Mouse (Mus musculus) spleen, adult 2 months (tissue): Measurements from ENCODE around the gene Hdac7. TPM values are rescaled to one million over a fixed set of nuclear protein-coding genes. Genes with fewer than 3 reads are reported as not detected.

Source experiments
- DNase-seq, 2 experiments: peaks; one replicate each; pipeline versions ENCODE4 v3.0.0 to v3.0.0-alpha.2; 2012 to 2021; ENCODE audit warnings: low spot score in 2 of 2, low read depth in 1 of 2
- H3K27ac ChIP-seq: fragments of 200-500 bp; 2 replicates; pipeline ENCODE4 v1.5.1; 2012; ENCODE audit warnings: low read length, inconsistent platforms; ENCODE audit not compliant: insufficient read depth
- H3K27me3 ChIP-seq: fragments of 200-500 bp; 2 replicates; pipeline ENCODE4 v1.6.1; 2012; ENCODE audit warnings: mild to moderate bottlenecking, moderate library complexity, low read length, inconsistent platforms; ENCODE audit not compliant: control insufficient read depth, insufficient read depth
- H3K36me3 ChIP-seq: fragments of 200-500 bp; 2 replicates; pipeline ENCODE4 v1.6.1; 2012; ENCODE audit warnings: mild to moderate bottlenecking, low read length, inconsistent platforms; ENCODE audit not compliant: control insufficient read depth, insufficient read depth
- H3K4me1 ChIP-seq: fragments of 200-500 bp; 2 replicates; pipeline ENCODE4 v1.6.1; 2011; ENCODE audit warnings: inconsistent platforms; ENCODE audit not compliant: control insufficient read depth, insufficient read depth, insufficient read length
- H3K4me3 ChIP-seq: fragments of 200-500 bp; 2 replicates; pipeline ENCODE4 v1.5.1; 2011; ENCODE audit warnings: mild to moderate bottlenecking, inconsistent platforms; ENCODE audit not compliant: insufficient read depth, insufficient read length; ENCODE audit errors: extremely low read depth
- CTCF ChIP-seq: fragments of 200-500 bp; IDR thresholded peaks from 2 replicates; pipeline ENCODE4 v1.5.1; 2011; ENCODE audit warnings: mild to moderate bottlenecking, inconsistent platforms; ENCODE audit not compliant: insufficient read depth, insufficient read length, insufficient replicate concordance; ENCODE audit errors: extremely low read depth
- POLR2A ChIP-seq: fragments of 200-500 bp; IDR thresholded peaks from 2 replicates; pipeline ENCODE4 v1.6.1; 2011; ENCODE audit warnings: low read depth, low read length, inconsistent platforms
- WGBS: fragments of 180-500 bp; shearing (Covaris S2); methylation state at CpG from one replicate; pipeline ENCODE4 v1.1.7; 2018; 5-methylcytosine and 5-hydroxymethylcytosine counted together
- polyA plus RNA-seq: library from polyadenylated mRNA; depleted of rRNA; stranded (reverse); fragments of >200 nt; gene quantifications from 2 replicates; pipeline ENCODE4 v1.2.3, GENCODE M21; 2012

Hdac7 gene
- polyA plus RNA-seq, 1 experiment = 104 TPM

DNA sequence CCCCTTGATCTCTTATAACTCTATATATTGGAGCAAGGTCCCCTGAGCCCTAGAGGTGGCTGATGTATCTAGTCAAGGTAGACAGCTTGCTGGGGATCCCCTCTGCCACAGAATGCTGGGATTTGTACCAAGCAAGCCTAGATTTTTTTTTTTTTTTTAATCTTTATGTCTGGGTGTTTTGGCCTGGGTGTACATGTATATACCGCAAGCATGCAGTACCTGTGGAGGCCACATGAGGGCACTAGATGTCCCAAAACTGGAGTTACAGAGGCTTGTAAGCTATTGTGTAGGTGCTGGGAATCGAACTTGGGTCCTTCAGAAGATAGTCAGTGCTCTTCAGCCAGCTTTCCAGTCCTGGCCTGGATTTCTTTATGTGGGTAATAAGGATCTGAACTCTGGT lies 21.7 kb upstream of the Hdac7 start:
- no peaks in the 10 kb centered on the region for H3K27me3 ChIP-seq
- DNase-seq = no peak
- WGBS = 96% methylated on average over 2 of the region's 2 CpGs
- H3K4me3 ChIP-seq = no peak overlapping the region
- H3K27ac ChIP-seq = no peak overlapping the region
- no peaks in the 10 kb centered on the region for H3K36me3 ChIP-seq
- no peaks in the 10 kb centered on the region for H3K4me1 ChIP-seq
- no peak for TF ChIP-seq POLR2A
- TF ChIP-seq CTCF = no peak

DNA sequence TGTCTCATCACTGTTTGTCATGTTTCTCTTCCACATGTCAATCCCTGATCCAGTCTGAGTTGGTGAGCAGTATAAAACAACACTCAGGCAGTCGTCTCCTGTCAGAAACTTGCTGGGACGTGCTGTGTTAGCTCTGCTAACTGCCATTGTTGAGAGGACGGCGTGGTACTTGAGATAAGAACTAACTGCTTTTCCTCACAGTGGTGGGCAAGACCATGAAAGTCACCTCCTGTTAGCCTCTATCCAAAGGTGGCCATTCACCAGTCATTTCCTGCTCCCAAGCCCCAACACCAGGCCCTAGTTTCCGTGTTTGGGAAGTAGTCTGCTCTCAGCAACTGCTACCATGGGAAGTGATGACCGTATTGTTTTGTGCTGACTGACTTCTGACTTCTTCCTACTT lies 20.9 kb upstream of the Hdac7 start:
- WGBS = 67% methylated on average over 6 of the region's 6 CpGs
- TF ChIP-seq POLR2A (no peak), CTCF (no peak)
- Histone ChIP-seq H3K4me1 (no peaks in the 10 kb centered on the region), H3K36me3 (no peaks in the 10 kb centered on the region), H3K27ac (no peak overlapping the region), H3K27me3 (no peaks in the 10 kb centered on the region), H3K4me3 (no peak overlapping the region)
- no peak for DNase-seq

- Histone ChIP-seq H3K4me3 (no peak overlapping the region), H3K27ac (no peak overlapping the region), H3K4me1 (no peaks in the 10 kb centered on the region), H3K27me3 (no peaks in the 10 kb centered on the region), H3K36me3 (no peaks in the 10 kb centered on the region)
- TF ChIP-seq CTCF (no peak), POLR2A (no peak)
- DNase-seq = no peak
- 89% methylated on average over 8 of the region's 8 CpGs for WGBS
Measured at GRCm38 (mm10) chr15:97864361-97865045, 20.2 kb upstream of the Hdac7 start.

DNA sequence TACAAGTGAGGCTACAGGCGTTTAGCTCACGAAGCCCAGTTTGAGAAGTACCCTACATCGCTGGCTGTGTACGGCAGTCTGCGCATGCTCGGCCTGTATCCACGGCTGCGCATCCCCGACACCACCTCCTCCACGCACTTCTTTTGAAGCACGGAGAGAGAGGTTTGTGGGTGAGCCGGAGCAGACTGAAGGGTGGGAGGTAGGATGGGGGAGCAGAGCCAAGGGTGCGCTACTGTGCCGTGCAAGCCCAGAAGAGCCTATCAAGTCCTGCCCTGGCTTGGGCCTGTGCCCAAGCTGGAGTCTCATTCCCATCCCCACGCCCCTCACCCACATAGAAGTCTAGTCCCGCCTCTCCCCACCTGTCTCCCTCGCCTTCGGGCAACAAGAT lies 19.2 kb upstream of the Hdac7 start:
- no peak for DNase-seq
- H3K4me1 ChIP-seq = no peaks in the 10 kb centered on the region
- H3K27ac ChIP-seq = no peak overlapping the region
- H3K36me3 ChIP-seq = no peaks in the 10 kb centered on the region
- H3K4me3 ChIP-seq = no peak overlapping the region
- no peaks in the 10 kb centered on the region for H3K27me3 ChIP-seq
- WGBS = 96% methylated on average over 18 of the region's 18 CpGs
- TF ChIP-seq CTCF = no peak

DNA sequence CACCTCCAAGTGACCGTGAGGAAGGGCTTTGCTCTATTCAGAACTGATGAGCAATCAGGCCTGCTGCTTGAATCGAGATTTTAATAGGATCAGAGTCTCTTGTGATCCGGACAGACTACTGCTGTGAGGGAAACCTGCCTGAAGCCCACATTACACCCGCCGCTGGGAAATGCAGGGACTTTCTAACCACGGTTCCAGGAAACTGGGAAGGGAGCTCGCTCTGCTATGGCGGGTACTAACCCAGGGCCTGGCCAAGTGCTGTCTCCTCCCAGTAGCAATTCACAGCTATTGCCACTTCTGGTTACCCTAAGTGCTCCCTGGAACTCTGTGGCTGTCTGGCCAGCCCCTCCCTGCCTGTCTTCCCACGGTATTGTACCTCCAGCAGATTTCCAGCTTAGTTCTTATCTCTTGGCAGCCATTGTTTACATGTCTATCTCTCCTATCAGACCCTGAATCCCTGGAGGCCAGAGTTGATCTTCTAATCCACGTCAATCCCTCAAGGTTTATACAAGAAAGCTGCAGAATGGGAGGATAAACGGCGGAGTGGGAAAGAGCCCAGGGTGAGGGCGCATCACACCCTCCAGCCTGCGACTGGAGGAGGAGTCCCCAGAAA lies 18.7 kb upstream of the Hdac7 start:
- 76% methylated on average over 14 of the region's 14 CpGs for WGBS
- DNase-seq = no peak

GRCm38 (mm10) chr15:97860353-97860752 lies 16.1 kb upstream of the Hdac7 start:
- Histone ChIP-seq H3K4me1 (no peaks in the 10 kb centered on the region), H3K36me3 (no peaks in the 10 kb centered on the region), H3K4me3 (no peak overlapping the region), H3K27ac (no peak overlapping the region), H3K27me3 (no peaks in the 10 kb centered on the region)
- 87% methylated on average over 3 of the region's 3 CpGs for WGBS
- no peak for DNase-seq
- TF ChIP-seq CTCF (no peak), POLR2A (no peak)

More for the DNA sequence above, 18.7 kb upstream of the Hdac7 start:
- Histone ChIP-seq H3K4me1 (no peaks in the 10 kb centered on the region), H3K27me3 (no peaks in the 10 kb centered on the region), H3K4me3 (no peak overlapping the region), H3K27ac (no peak overlapping the region), H3K36me3 (no peaks in the 10 kb centered on the region)
- TF ChIP-seq POLR2A (no peak), CTCF (no peak)

GRCm38 (mm10) chr15:97858431-97858830 lies 14.1 kb upstream of the Hdac7 start:
- Histone ChIP-seq H3K36me3 (no peaks in the 10 kb centered on the region), H3K27me3 (no peaks in the 10 kb centered on the region), H3K27ac (no peak overlapping the region), H3K4me3 (no peak overlapping the region), H3K4me1 (no peaks in the 10 kb centered on the region)
- no peak for TF ChIP-seq POLR2A
- no peak for TF ChIP-seq CTCF
- DNase-seq = no peak
- 85% methylated on average over 4 of the region's 4 CpGs for WGBS
